Mouse (Mus musculus) hindbrain, embryonic 16.5 days (tissue): ENCODE results near the gene H1f0. TPM values are rescaled to one million over a fixed set of nuclear protein-coding genes. Genes with fewer than 3 reads are reported as not detected.
A peak's percentile ranks its signal among the peaks of the same experiment; 100 is the strongest.

Source experiments
- ATAC-seq: fragments of 200-750 bp; cut with Nextera tagmentation; 2 replicates; pipeline ENCODE4 v1.8.0; 2017; ENCODE audit warnings: moderate TSS enrichment, moderate library complexity
- H3K27ac ChIP-seq: fragments of 300-500 bp; sonication (generic); 2 replicates; pipeline ENCODE4 v1.5.1; 2014; ENCODE audit warnings: low read depth, mild to moderate bottlenecking, control low read depth, low read length, moderate library complexity
- H3K27me3 ChIP-seq: fragments of 300-500 bp; sonication (generic); replicated peaks from 2 replicates; pipeline ENCODE4 v1.6.1; 2014; ENCODE audit warnings: low read length; ENCODE audit not compliant: control insufficient read depth, insufficient read depth
- H3K36me3 ChIP-seq: fragments of 300-500 bp; sonication (generic); 2 replicates; pipeline ENCODE4 v1.6.1; 2014; ENCODE audit warnings: mild to moderate bottlenecking, low read length, moderate library complexity, mixed read lengths; ENCODE audit not compliant: control insufficient read depth, insufficient read depth
- H3K4me1 ChIP-seq: fragments of 300-500 bp; sonication (generic); 2 replicates; pipeline ENCODE4 v1.6.1; 2014; ENCODE audit warnings: low read depth, low read length; ENCODE audit not compliant: control insufficient read depth, insufficient read depth
- H3K4me2 ChIP-seq: fragments of 300-500 bp; sonication (generic); 2 replicates; pipeline ENCODE4 v1.6.1; 2014; ENCODE audit warnings: mild to moderate bottlenecking, low read length, control low read depth, moderate library complexity
- H3K4me3 ChIP-seq: fragments of 300-500 bp; sonication (generic); 2 replicates; pipeline ENCODE4 v1.5.1; 2014; ENCODE audit warnings: mild to moderate bottlenecking, low read length, control low read depth, moderate library complexity
- H3K9ac ChIP-seq: fragments of 300-500 bp; sonication (generic); 2 replicates; pipeline ENCODE4 v1.6.1; 2014; ENCODE audit warnings: low read depth, mild to moderate bottlenecking, control low read depth, low read length, moderate library complexity
- H3K9me3 ChIP-seq: fragments of 300-500 bp; sonication (generic); 2 replicates; pipeline ENCODE4 v1.6.1; 2014; ENCODE audit warnings: mild to moderate bottlenecking, low read length, moderate library complexity; ENCODE audit not compliant: control insufficient read depth
- WGBS: fragments of 180-500 bp; shearing (Covaris S2); extraction: QIAGEN DNeasy Blood & Tissue Kit; methylation state at CpG from one replicate; pipeline ENCODE4 v1.1.7; 2014; 5-methylcytosine and 5-hydroxymethylcytosine counted together
- polyA plus RNA-seq: library from polyadenylated mRNA; unstranded; fragments of >200 nt; fragmentation: Nextera tagmentation; extraction: Ambion mirVana; gene quantifications from 2 replicates; pipeline ENCODE4 v1.2.1, GENCODE M21; 2015

The H1f0 gene
- 200 and 206 TPM in 2 replicates for polyA plus RNA-seq

DNA sequence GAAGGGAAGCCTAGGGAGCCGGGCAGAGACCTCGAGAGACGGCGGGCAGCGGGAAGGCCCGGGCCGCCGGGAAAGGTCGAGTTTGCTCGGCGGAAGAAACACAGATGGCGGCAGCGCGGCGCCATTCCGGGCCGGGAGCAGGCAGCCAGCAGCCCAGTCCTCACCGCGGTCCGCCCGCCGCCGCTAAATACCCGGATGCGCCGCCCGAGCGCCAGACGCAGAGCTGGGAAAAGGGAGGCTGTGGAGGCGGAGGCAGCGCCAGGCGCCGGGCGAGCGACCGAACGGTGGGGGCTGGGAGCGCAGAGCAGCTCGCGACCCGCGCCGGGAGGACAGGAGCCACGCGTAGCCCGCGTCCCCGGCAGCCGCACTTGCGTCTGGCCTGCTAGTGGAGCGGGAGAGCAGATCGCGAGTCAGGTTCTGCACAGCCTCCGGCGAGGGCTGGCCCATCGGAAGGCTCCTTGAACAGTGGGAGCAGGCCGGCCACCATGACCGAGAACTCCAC lies at the start of gene H1f0:
Gene H1f0 (plus strand): TSS at position 214 of the 502 bp plus-strand sequence.
- peak; percentile 81 for ATAC-seq
- Histone ChIP-seq H3K36me3 (no peaks in the 10 kb centered on the region), H3K4me2 (peak within 1 kb of the TSS; percentile 100), H3K9me3 (no peaks in the 10 kb centered on the region), H3K27me3 (no peaks in the 10 kb centered on the region), H3K4me1 (peaks cover 38% of the 10 kb centered on the region), H3K4me3 (peak within 1 kb of the TSS; percentile 75), H3K9ac (peak within 1 kb of the TSS; percentile 97), H3K27ac (peak within 1 kb of the TSS; percentile 95)
- 0% methylated on average over 51 of the region's 58 CpGs for WGBS

DNA sequence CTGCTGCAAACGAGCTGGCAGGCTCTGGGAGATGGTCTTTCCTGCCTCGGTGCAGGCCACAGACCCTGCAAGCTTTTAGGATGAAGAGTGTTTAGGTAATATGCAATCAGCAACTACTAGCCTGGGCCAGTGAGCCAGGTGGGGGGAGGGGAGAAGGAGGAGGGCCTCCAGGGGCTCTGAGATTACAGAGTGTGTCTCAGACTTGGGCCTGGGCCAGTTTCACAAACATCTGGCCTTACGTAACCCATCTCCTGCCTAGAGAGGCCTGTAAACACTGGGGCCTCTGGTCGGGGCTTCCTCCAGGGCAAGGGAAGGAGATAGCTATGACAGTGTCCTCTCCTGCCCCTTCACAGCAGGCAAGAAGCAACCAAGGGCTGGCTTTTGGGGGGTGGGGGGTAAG lies 49.4 kb upstream of the H1f0 start:
- H3K9me3 ChIP-seq = no peaks in the 10 kb centered on the region
- no peak overlapping the region for H3K9ac ChIP-seq

DNA sequence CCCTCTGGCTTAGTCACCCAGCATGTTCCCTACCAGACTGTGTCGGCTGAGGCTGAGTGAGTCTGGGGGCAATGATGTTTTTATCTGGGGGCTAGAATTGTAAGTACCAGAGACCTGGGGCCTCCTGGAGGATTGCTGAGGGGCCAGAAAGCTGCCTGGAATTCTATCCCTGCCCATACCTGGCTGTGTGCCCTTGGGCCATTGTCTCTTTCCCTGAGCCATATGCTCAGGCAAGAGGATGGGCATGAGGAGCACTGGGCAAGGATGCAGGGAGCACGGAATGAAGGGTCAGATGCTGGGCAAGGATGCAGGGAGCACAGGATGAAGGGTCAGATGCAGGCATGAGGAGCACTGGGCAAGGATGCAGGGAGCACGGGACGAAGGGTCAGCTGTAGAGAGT lies 48.2 kb upstream of the H1f0 start:
- 0 out of 2 replicates have a peak, but pooled peaks cover 2% of the 10 kb centered on the region for H3K27me3 ChIP-seq
- H3K9me3 ChIP-seq = no peaks in the 10 kb centered on the region
- WGBS = 84% methylated on average over 4 of the region's 4 CpGs
- H3K4me3 ChIP-seq = no peak overlapping the region
- ATAC-seq = no peak
- peaks cover 9% of the 10 kb centered on the region for H3K4me1 ChIP-seq
- no peak overlapping the region for H3K9ac ChIP-seq
- no peaks in the 10 kb centered on the region for H3K36me3 ChIP-seq
- no peak overlapping the region for H3K4me2 ChIP-seq
- H3K27ac ChIP-seq = no peak overlapping the region

More for the DNA sequence above, 49.4 kb upstream of the H1f0 start:
- H3K4me3 ChIP-seq = no peak overlapping the region
- no peak overlapping the region for H3K27ac ChIP-seq
- H3K36me3 ChIP-seq = no peaks in the 10 kb centered on the region
- H3K4me1 ChIP-seq = peaks cover 9% of the 10 kb centered on the region
- 0 out of 2 replicates have a peak, but pooled peaks cover 2% of the 10 kb centered on the region for H3K27me3 ChIP-seq
- H3K4me2 ChIP-seq = no peak overlapping the region
- no peak for ATAC-seq
- WGBS = 31% methylated on average over 4 of the region's 4 CpGs

DNA sequence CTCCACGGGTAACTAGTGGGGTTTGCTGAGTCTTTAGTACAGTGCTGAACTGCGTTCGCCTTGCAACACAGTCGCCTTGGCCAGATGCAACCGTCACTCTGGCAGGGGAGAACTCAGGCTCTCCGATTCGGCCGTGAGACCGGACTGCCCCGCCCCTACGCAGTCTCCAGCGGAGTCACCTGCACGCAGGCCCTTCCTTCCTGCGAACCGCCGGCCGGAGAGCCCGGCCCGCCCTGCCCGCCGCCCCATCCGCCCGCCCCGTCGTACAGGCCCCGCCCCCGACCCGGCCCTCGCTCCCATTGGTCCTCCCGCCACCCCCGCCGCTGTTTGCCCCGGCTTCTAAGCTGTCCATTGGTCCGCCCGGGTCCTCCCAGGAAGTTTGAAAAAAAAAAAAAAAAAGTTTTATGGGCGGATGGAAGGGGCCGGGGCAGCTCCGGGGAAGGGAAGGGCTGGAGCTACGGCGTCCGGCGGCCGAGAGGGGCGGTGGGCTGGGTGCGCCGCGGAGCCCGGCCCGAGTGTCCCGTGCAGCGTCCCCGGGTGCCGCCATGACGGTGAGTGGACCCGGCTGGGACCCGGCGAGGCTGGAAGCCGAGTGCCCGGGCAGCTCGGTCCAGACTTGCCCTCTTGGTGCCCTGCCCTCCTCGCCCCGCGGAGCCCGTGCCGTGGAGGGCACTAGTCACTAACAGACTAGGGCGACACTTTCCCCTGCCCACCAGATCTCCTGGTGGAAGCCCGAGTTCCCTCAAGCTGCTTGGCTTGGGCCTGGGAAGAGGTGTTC lies 45.4 kb upstream of the H1f0 start:
- H3K36me3 ChIP-seq = no peaks in the 10 kb centered on the region
- peak overlapping the region; percentile 59 for H3K4me3 ChIP-seq
- H3K4me2 ChIP-seq = peak overlapping the region; percentile 73
- WGBS = under 1% methylated on average over 59 of the region's 67 CpGs
- H3K27ac ChIP-seq = peak overlapping the region; percentile 73
- peak overlapping the region; percentile 70 for H3K9ac ChIP-seq
- peaks cover 15% of the 10 kb centered on the region for H3K4me1 ChIP-seq
- H3K9me3 ChIP-seq = no peaks in the 10 kb centered on the region
- 0 out of 2 replicates have a peak, but pooled peaks cover 2% of the 10 kb centered on the region for H3K27me3 ChIP-seq
- ATAC-seq = peak; percentile 89

DNA sequence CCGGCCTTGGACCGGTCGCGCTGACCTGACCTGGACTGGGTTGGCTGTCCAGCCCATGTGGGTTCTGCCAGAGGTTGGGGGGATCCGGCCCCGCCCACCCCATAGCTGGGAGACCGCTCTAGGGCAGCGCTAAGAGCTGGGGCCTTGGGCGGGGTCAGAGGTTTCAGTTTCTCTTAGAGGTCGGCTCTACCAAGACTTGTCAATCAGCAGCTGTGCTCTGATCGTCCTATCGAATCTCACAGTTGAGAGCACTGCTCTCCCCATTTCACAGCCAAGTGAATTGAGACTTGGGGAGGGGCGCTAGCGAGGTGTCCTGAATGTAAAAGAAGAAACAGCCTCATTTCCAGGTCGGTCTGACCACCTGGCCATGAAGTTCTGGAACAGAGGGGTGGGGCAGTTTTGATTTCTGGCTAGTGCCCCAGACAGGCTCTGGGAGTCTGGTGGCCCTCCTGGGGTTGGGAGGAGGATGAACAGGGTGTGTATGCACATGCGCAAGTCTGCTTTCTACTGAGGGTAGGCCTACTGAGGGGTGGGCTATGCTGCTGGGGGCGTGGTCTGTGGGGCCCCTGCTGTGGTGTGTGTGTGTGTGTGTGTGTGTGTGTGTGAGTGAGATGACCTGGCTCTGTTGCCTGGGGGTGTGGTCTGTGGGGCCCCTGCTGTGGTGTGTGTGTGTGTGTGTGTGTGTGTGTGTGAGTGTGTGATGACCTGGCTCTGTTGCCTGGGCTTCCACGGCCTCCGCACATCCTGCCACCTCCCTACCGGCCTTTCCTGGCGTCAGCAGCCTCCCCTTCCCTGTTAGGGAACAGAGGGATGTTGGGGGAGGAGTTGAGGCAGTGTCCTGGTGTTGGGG lies 44.6 kb upstream of the H1f0 start:
- H3K9ac ChIP-seq = peak overlapping the region; percentile 70
- ATAC-seq = no peak
- peaks cover 21% of the 10 kb centered on the region for H3K4me1 ChIP-seq
- H3K9me3 ChIP-seq = no peaks in the 10 kb centered on the region
- no peaks in the 10 kb centered on the region for H3K36me3 ChIP-seq
- H3K4me2 ChIP-seq = peak overlapping the region; percentile 73
- WGBS = 2% methylated on average over 21 of the region's 21 CpGs
- 0 out of 2 replicates have a peak, but pooled peaks cover 2% of the 10 kb centered on the region for H3K27me3 ChIP-seq
- H3K27ac ChIP-seq = peak overlapping the region; percentile 73
- peak overlapping the region; percentile 59 for H3K4me3 ChIP-seq

DNA sequence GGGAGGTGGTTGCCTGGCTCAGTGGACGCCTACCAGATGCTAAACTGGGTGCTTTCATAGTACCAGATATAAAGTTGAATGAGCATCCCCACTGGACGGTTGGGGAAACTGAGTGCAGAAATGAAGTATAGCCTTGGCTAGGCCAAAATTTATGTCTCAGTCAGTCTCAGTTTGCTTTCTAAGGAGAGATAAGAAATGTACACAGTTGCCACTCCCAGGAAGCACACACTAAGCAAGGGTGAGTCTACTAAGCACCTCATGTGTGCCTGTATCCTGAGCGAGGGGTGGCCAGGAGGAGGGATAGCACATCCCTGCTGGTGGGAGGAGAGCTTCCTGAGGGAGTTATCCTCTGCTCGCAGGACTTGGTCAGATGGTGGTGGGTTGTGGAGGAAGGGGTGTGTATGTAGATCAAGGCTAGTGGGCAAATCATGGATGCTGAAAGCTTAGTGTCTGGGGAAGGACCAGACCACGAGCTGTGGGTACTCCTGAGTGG lies 43.9 kb upstream of the H1f0 start:
- WGBS = 45% methylated on average over 5 of the region's 5 CpGs
- H3K9ac ChIP-seq = no peak overlapping the region
- no peak overlapping the region for H3K27ac ChIP-seq
- no peak overlapping the region for H3K4me2 ChIP-seq
- H3K9me3 ChIP-seq = no peaks in the 10 kb centered on the region
- 0 out of 2 replicates have a peak, but pooled peaks cover 2% of the 10 kb centered on the region for H3K27me3 ChIP-seq
- H3K4me3 ChIP-seq = no peak overlapping the region
- H3K4me1 ChIP-seq = peaks cover 21% of the 10 kb centered on the region
- no peaks in the 10 kb centered on the region for H3K36me3 ChIP-seq
- no peak for ATAC-seq

DNA sequence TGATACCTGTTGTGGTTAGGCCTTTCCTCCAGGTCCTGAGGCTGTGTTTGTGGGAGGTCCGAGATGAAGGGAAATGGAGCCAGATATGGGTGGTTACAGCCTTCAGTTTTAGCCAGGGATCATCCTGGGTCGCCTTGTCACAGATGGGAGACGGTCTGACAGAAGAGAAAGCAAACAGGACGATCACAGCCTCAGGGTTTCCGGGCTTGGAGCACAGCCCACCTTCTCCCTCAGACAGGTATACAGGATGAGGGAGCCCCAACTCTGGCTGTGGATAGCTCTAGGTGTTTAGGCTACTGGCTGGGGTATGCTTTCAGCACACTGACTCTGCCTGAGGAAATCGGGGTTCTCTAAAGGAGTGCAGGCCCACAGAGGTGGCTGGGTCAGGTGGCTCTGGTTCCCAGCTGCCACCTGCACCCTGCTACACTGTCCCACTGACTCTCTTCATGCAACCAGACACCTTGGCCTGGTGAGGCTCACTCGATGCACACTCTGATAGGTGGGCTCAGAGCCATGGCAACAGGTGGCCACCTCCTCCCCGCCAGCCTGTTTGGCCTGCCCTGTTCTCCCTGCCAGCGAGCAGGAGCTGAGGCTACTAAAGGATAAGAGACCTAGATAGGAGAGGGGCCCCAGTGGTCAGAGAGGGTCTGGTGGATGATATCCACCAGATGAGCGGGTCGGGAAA lies 41.6 kb upstream of the H1f0 start:
- no peak for ATAC-seq
- Histone ChIP-seq H3K4me1 (peaks cover 21% of the 10 kb centered on the region), H3K27me3 (0 out of 2 replicates have a peak, but pooled peaks cover 2% of the 10 kb centered on the region), H3K9ac (no peak overlapping the region), H3K4me2 (no peak overlapping the region), H3K4me3 (no peak overlapping the region), H3K36me3 (peaks cover 14% of the 10 kb centered on the region), H3K9me3 (no peaks in the 10 kb centered on the region), H3K27ac (no peak overlapping the region)
- WGBS = 75% methylated on average over 11 of the region's 11 CpGs

DNA sequence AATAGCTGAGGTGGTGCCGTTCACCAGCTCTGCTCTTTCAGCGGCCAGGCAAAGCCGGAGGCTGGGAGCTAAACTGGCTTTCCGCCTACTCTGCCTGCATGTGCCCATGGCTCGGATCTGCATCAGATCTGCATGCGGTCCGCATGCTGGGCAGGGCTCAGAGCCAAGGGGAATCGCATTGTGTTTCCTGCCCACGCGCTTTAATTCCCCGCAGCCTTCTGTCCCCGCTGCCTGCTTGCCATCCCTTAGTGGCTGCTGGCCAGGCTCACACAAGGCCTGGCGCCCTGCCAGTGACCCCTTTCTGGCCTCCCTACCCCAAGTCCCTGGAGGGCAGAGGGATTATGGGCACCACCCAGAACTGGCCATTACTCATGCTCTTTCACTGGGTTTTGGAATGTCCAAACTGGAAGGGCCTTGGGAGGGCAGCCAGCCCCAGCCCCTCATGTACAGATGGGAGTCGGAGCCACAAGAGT lies 39.7 kb upstream of the H1f0 start:
- H3K36me3 ChIP-seq = peaks cover 30% of the 10 kb centered on the region
- H3K4me2 ChIP-seq = no peak overlapping the region
- no peaks in the 10 kb centered on the region for H3K27me3 ChIP-seq
- H3K9ac ChIP-seq = no peak overlapping the region
- H3K4me3 ChIP-seq = no peak overlapping the region
- 30% methylated on average over 14 of the region's 14 CpGs for WGBS
- peaks cover 11% of the 10 kb centered on the region for H3K4me1 ChIP-seq
- peak; percentile 86 for ATAC-seq
- H3K27ac ChIP-seq = no peak overlapping the region; the same call in 1 of the 2 replicates
- H3K9me3 ChIP-seq = no peaks in the 10 kb centered on the region
